Mouse (Mus musculus) cerebellum, adult 2 months (tissue): ENCODE measurements at regions not wholly inside any gene's neighbourhood (a gene's known extent, or its start where the extent isn't known, plus 50 kb on each side); places are given as distances from the start of the nearest gene placed in this dataset.

Experiments
- CTCF ChIP-seq: fragments of 200-500 bp; IDR thresholded peaks from 2 replicates; pipeline ENCODE4 v1.5.1; 2011; ENCODE audit warnings: low read depth, mild to moderate bottlenecking, control low read depth, low read length, moderate library complexity, borderline replicate concordance; ENCODE audit not compliant: insufficient read depth
- POLR2A ChIP-seq: fragments of 200-500 bp; IDR thresholded peaks from 2 replicates; pipeline ENCODE4 v1.6.1; 2011; ENCODE audit warnings: low read length, control low read depth, borderline replicate concordance; ENCODE audit not compliant: insufficient read depth

- TF ChIP-seq CTCF (no peak), POLR2A (no peak)
These were observed 85.9 kb upstream of the Twist2 start for GRCm38 (mm10) chr1:91715341-91715740.
